Mouse (Mus musculus) neutrophil, adult 5-6 weeks (primary cell): ENCODE data around the gene Rilp. TPM values are rescaled to one million over a fixed set of nuclear protein-coding genes. Genes with fewer than 3 reads are reported as not detected.
A peak's percentile ranks its signal among the peaks of the same experiment; 100 is the strongest.

Experiments
- ATAC-seq: fragments of 151-379, 151-347 bp; 2 replicates; pipeline ENCODE4 v1.8.0; 2017; ENCODE audit warnings: mild to moderate bottlenecking, moderate TSS enrichment; ENCODE audit not compliant: insufficient number of reproducible peaks, poor library complexity, low FRiP score, severe bottlenecking; ENCODE audit errors: extremely low read depth
- total RNA-seq: library from RNA; stranded (forward); fragments of 200-1000 nt; gene quantifications from 2 replicates; pipeline ENCODE4 v1.2.3, GENCODE M21; 2017

Rilp gene
- total RNA-seq, 1 experiment from 2014 or later: not detected

- ATAC-seq: peak; percentile 100
Observed at GRCm38 (mm10) chr11:75486601-75487285, 23.2 kb upstream of the Rilp start, which contains the start of gene Prpf8. Prpf8 (plus strand) TSS chr11:75486816.

DNA sequence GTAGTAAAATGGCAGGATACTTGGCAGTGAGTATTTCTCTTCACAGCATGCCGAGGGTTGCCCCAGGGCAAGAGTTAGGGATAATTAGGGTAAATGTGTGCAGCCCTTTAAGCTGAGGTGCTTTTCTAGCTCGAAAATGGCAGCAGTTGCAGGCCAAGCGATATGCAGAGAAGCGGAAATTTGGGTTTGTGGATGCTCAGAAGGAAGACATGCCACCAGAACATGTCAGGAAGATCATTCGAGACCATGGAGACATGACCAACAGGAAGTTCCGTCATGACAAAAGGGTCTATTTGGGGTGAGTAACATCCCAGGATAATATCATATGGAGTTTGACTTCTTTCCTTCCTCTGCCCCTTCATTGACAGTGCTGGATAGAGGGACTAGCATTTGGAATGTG is 22.4 kb upstream of the Rilp start:
- ATAC-seq: no peak

DNA sequence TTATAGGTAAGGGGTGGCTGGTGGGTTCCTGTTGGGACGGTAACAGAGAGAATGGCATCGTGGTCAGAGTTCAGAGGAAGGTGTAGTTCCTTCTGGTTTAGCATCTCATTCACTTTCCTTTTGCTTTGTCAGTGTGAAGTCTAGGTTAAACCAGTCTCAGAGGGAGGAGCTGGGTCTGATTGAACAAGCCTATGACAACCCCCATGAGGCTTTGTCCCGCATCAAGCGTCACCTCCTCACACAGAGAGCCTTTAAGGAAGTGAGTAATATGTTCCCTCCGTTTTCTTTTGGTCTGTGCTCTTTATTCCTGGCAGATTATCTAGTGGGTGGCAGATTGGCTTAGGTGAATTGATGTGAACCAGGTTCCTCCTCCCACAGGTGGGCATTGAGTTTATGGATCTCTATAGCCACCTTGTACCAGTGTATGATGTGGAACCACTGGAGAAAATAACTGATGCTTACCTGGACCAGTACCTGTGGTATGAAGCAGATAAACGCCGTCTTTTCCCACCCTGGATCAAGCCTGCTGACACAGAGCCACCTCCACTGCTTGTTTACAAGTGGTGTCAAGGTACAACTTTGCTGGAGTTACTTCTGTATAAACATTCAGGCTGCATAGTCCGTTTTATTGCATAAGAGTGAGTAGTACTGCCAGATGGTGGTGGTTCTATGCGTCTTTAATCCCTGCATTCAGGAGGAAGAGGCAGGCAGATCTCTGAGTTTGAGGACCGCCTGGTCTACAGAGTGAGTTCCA is 15.4 kb upstream of the Rilp start:
- ATAC-seq: no peak

GRCm38 (mm10) chr11:75498126-75498525 is 11.8 kb upstream of the Rilp start:
- no peak for ATAC-seq

DNA sequence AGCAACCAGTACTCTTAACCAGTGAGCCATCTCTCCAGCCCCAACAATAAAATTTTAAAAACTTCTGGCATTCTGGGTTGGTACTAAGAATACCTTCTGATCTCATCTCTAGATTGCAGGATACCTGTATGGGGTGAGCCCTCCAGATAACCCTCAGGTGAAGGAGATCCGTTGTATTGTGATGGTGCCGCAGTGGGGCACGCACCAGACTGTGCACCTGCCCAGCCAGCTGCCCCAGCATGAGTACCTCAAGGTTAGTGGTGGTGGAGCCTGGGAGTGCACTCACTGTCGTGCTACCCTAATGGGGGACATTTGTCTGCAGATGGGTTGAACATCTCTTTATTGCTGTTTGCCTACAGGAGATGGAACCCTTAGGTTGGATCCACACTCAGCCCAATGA is 1.7 kb upstream of the Rilp start:
- ATAC-seq: no peak

DNA sequence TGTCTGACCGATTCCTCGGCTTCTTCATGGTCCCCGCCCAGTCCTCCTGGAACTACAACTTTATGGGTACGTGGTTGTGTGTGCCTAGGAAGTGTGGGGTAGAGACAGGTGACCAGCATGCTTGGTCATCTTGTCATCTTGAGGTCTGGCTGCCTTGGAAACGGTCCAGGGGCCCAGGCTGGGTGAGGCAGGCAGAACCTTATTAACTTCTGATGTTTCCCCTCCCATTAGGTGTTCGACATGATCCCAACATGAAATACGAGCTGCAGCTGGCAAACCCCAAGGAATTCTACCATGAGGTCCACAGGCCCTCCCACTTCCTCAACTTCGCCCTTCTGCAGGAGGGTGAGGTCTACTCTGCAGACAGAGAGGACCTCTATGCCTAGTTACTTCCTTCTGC is 990 bp upstream of the Rilp start:
- no peak for ATAC-seq

DNA sequence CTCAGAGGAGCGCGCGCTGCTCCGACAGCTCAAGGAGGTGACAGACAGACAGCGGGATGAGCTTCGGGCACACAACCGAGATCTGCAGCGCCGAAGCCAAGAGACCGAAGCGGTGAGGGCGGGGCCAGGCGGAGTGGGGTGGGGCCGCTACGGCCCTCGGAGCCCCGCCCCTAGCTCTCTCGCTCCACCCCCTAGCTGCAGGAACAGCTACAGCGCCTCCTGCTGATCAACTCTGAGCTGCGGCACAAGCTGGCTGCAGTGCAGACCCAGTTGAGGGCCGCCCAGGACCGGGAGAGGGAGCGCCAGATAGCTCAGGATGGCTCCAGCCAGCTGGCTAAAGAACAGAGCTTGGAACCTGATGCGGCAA is 716 bp downstream of the Rilp start:
- ATAC-seq: peak; percentile 88

- ATAC-seq: no peak
Observed at GRCm38 (mm10) chr11:75511213-75511612, 1.3 kb downstream of the Rilp start.

GRCm38 (mm10) chr11:75512301-75513018 is 2.6 kb downstream of the Rilp start:
- ATAC-seq: no peak

DNA sequence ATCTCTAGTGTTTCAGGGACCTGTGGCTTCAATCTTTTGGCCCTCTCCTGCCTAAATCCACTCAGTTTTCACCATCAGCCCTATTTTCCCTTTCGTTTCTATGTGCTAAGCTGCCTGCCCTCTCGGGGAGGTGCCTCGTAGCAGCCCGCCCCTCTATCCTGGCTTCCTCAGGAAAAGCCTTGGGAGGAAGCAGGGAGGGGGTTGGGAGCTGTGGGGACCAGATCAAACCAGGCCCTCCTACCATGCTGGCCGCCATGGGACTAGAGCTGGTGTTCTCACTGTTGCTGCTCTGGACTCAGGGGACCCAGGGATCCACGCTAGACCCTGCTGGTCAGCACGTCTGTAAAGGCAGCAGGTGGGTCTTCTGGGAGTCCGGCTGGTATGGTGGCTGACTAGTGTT is 3.4 kb downstream of the Rilp start, which contains the start of gene Scarf1:
Gene Scarf1, plus strand, starts transcription at position 205 of the 400 bp plus-strand sequence.
- no peak for ATAC-seq

- no peak for ATAC-seq
Observed at GRCm38 (mm10) chr11:75515186-75515585, 5.3 kb downstream of the Rilp start.

- ATAC-seq: no peak
Observed at GRCm38 (mm10) chr11:75519834-75520633, 10.1 kb downstream of the Rilp start.

DNA sequence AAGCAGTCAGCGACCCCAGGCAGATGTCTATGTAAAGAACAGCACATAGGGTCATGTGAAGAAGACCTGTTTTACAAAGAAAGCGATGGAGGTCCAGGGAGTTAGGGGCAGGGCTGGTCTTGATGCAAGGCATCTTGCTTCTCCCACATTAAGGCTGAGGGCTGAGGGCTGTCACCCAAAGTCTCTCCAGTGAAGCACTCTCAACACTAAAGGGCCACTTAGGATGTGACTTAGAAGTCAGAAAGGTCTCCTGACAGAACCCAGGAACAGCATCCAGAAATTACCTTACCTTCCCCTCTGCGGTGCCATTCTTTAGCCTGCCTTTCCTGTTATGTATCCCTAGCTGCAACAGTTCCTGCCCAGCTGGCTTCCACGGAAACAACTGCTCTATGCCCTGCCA is 11.7 kb downstream of the Rilp start:
- no peak for ATAC-seq

GRCm38 (mm10) chr11:75522793-75523192 is 12.9 kb downstream of the Rilp start:
- ATAC-seq: no peak

GRCm38 (mm10) chr11:75525531-75526125 is 15.7 kb downstream of the Rilp start:
- no peak for ATAC-seq

DNA sequence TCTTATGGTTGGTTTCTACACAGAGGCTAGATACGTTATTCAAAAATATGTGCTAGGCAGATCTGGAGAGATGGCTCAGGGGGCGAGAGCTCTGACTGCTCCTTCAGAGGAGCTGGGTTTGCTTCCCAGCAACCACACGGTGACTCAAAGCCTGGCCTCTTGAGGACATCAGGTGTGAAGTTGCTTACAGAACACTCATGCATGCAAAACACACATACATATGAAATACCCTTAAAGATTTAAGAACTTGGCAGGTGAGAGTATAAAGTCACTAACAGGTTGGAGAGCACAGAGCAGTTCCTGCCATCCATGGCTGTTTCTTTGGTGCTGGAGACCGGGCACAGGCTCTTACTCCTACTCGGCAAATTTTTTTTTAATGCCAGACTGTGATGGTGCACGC is 17.0 kb downstream of the Rilp start:
- no peak for ATAC-seq

DNA sequence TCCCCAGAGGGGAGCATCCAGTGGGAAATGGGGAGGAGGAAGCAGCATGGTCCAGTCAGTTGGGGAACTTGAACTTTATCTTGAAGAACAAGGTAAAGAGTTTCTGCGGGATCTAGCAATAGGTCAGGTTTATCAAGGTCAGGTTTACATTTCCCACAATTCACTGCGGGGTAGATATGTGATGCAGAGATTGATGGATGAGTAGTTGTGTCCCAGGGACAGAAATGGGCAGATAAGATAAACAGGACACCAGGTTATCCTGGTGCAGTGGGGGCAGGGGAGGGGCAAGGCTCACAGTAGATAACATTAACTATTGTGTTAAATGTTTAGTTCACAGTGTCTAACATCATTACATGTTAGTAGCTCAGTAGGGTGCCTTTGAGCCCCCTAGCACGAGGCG is 19.9 kb downstream of the Rilp start:
- no peak for ATAC-seq

DNA sequence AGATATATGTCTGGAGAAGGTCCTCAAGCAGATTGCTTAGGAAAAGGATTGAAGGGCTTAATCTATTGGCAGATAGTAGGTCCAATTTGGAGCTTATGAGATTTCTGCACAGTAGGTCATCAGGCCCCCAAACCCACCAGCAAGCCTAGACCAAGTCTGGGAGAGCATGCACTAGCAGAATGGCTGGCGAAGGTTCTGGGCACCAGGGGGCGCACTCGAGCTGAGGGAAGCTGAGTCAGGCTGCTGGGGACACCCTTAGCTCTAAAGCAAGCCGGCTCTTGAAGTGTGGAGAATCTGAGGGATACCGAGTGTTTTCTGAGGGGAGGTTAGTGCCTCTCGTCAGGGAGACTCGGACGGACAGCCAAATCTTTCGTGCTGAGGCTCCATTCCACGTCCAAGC is 20.4 kb downstream of the Rilp start:
- ATAC-seq: peak; percentile 70
